Mouse (Mus musculus): ENCODE data around the gene Crocc2.

Crocc2 gene

GRCm38 (mm10) chr1:93277041-93277440 lies 108.5 kb downstream of the Crocc2 start:
- DNase-seq = no peak
